In genomic region chr2:91930761-91931291, GRCm38 (mm10) we compare ENCODE assay signal across 9 mouse cellular contexts. TPM values are rescaled to one million over a fixed set of nuclear protein-coding genes. Genes with fewer than 3 reads are reported as not detected.
DNase-seq lines count a peak whose midpoint lies in the region; ATAC-seq lines count a peak whose summit lies in the region.
"Had no signal": no experiment of that assay in that cellular context is flagged by ENCODE, and none has a peak within 500 bp of the region (broad histone marks: within the 10 kb centered on the region; RNA-seq: fewer than 3 reads in every experiment).

No protein-coding gene starts in this region.

- H3K36me3 ChIP-seq in lung, embryonic 16.5 days (ENCODE audit: control insufficient read depth, insufficient read depth, low read length) = peaks cover 2% of the 10 kb centered on the region; the same call in 1 of the 2 replicates
- H3K36me3 ChIP-seq in embryonic facial prominence, embryonic 13.5 days = peaks cover 36% of the 10 kb centered on the region
- peaks cover under 1% of the 10 kb centered on the region for H3K36me3 ChIP-seq in midbrain, embryonic 16.5 days (ENCODE audit: control insufficient read depth, insufficient read depth, low read length)

- DNase-seq in lung, postnatal 14 days = no peak
- DNase-seq in kidney, adult 8-10 months = peak; percentile 55 to 59
- no peak for DNase-seq in spleen, postnatal 14 days (ENCODE audit: low spot score in 2 of 2)
- no peak for DNase-seq in adrenal gland, adult 2 months

- H3K4me3 ChIP-seq in lung, embryonic 16.5 days (ENCODE audit: low read length) = peak overlapping the region; percentile 70
- peak overlapping the region; percentile 86 for H3K4me3 ChIP-seq in embryonic facial prominence, embryonic 13.5 days
- H3K4me3 ChIP-seq in midbrain, embryonic 16.5 days (ENCODE audit: low read depth, low read length) = peak overlapping the region; percentile 50

- H3K4me1 ChIP-seq in lung, embryonic 16.5 days (replicated peaks; ENCODE audit: control insufficient read depth, insufficient read depth, low read length) = peaks cover 28% of the 10 kb centered on the region
- peaks cover 42% of the 10 kb centered on the region for H3K4me1 ChIP-seq in embryonic facial prominence, embryonic 13.5 days
- peaks cover 16% of the 10 kb centered on the region for H3K4me1 ChIP-seq in midbrain, embryonic 16.5 days (ENCODE audit: control insufficient read depth, insufficient read depth, low read length)

- H3K4me2 ChIP-seq in lung, embryonic 16.5 days (ENCODE audit: low read depth, low read length) = peak overlapping the region; percentile 61
- peak overlapping the region; percentile 90 for H3K4me2 ChIP-seq in embryonic facial prominence, embryonic 13.5 days
- peak overlapping the region; percentile 75 for H3K4me2 ChIP-seq in midbrain, embryonic 16.5 days (ENCODE audit: low read length)

- no peaks in the 10 kb centered on the region for H3K9me3 ChIP-seq in lung, embryonic 16.5 days (ENCODE audit: control insufficient read depth, low read length)
- no peaks in the 10 kb centered on the region for H3K9me3 ChIP-seq in embryonic facial prominence, embryonic 13.5 days
- no peaks in the 10 kb centered on the region for H3K9me3 ChIP-seq in midbrain, embryonic 16.5 days (replicated peaks; ENCODE audit: control insufficient read depth, low read length, poor library complexity, severe bottlenecking)

- peak; percentile 1; the same call in 1 of the 2 replicates for ATAC-seq in lung, embryonic 16.5 days (ENCODE audit: low read depth)
- ATAC-seq in embryonic facial prominence, embryonic 13.5 days (ENCODE audit: insufficient number of reproducible peaks, insufficient read depth, low FRiP score, low TSS enrichment, low read depth) = no peak
- 0 out of 2 replicates have a peak, but pooled peaks have one; percentile 23 for ATAC-seq in midbrain, embryonic 16.5 days
- no peak for ATAC-seq in activated CD4-positive, CD25-positive, alpha-beta regulatory T cell, adult 4 months

- WGBS in lung, embryonic 16.5 days = 8% methylated on average over 23 of the region's 23 CpGs
- under 1% methylated on average over 23 of the region's 23 CpGs for WGBS in embryonic facial prominence, embryonic 13.5 days
- 3% methylated on average over 23 of the region's 23 CpGs for WGBS in midbrain, embryonic 16.5 days

- peak overlapping the region; percentile 87 for H3K27ac ChIP-seq in lung, embryonic 16.5 days (ENCODE audit: low read length)
- H3K27ac ChIP-seq in embryonic facial prominence, embryonic 13.5 days = peak overlapping the region; percentile 97
- H3K27ac ChIP-seq in midbrain, embryonic 16.5 days (ENCODE audit: low read length) = peak overlapping the region; percentile 67

- no peaks in the 10 kb centered on the region for H3K27me3 ChIP-seq in lung, embryonic 16.5 days (ENCODE audit: control insufficient read depth, insufficient read depth, low read depth, low read length)
- no peaks in the 10 kb centered on the region for H3K27me3 ChIP-seq in embryonic facial prominence, embryonic 13.5 days
- H3K27me3 ChIP-seq in midbrain, embryonic 16.5 days (ENCODE audit: control insufficient read depth, insufficient read depth, low read depth, low read length) = no peaks in the 10 kb centered on the region; the same call in 1 of the 2 replicates

- H3K9ac ChIP-seq in lung, embryonic 16.5 days (ENCODE audit: low read length) = peak overlapping the region; percentile 88
- H3K9ac ChIP-seq in embryonic facial prominence, embryonic 13.5 days = peak overlapping the region; percentile 97
- H3K9ac ChIP-seq in midbrain, embryonic 16.5 days (ENCODE audit: low read depth, low read length) = peak overlapping the region; percentile 70

RNA-seq across cellular contexts. Expression of gene Mdk, which starts 1.3 kb away (rescaled TPM):
- polyA plus RNA-seq in lung, embryonic 16.5 days (2015; fragmentation: Nextera tagmentation; extraction: Ambion mirVana) = 680 and 776 TPM in 2 replicates
- 1,381 and 1,602 TPM in 2 replicates for polyA plus RNA-seq in embryonic facial prominence, embryonic 13.5 days (2015; fragmentation: Nextera tagmentation; extraction: Ambion mirVana)
- polyA plus RNA-seq in midbrain, embryonic 16.5 days (2015; fragmentation: Nextera tagmentation; extraction: Ambion mirVana) = 98.8 and 113 TPM in 2 replicates
- 1 to 10 TPM; 1.2 to 2.0 TPM for polyA plus RNA-seq in activated CD4-positive, CD25-positive, alpha-beta regulatory T cell, adult 4 months (2017; shearing (Covaris generic))
- 1 to 10 TPM; 6.0 to 8.0 TPM for total RNA-seq in adrenal gland, adult 2 months (2021)
- polyA plus RNA-seq in adrenal gland, adult 2 months (2012; rRNA removed) = 1.3 and 2.1 TPM in 2 replicates

RNA-seq across cellular contexts. Expression of gene Chrm4, which starts 3.8 kb away (rescaled TPM):
- 0.10 TPM in 1 of 2 replicates, not detected in the other for polyA plus RNA-seq in lung, embryonic 16.5 days (2015; fragmentation: Nextera tagmentation; extraction: Ambion mirVana)
- 0.18 and 0.32 TPM in 2 replicates for polyA plus RNA-seq in embryonic facial prominence, embryonic 13.5 days (2015; fragmentation: Nextera tagmentation; extraction: Ambion mirVana)
- 0.33 and 0.34 TPM in 2 replicates for polyA plus RNA-seq in midbrain, embryonic 16.5 days (2015; fragmentation: Nextera tagmentation; extraction: Ambion mirVana)
- polyA plus RNA-seq in activated CD4-positive, CD25-positive, alpha-beta regulatory T cell, adult 4 months (2017; shearing (Covaris generic)) = 1 to 10 TPM in 1 of 2 experiments, under 1 TPM in 1; 0.54 to 1.2 TPM
- 1 to 10 TPM; 2.1 to 3.1 TPM for total RNA-seq in adrenal gland, adult 2 months (2021)
- polyA plus RNA-seq in adrenal gland, adult 2 months (2012; rRNA removed) = 0.28 and 0.49 TPM in 2 replicates

RNA-seq across cellular contexts. Expression of gene Gm9821, which starts 14.7 kb away (rescaled TPM):
- polyA plus RNA-seq in lung, embryonic 16.5 days (2015; fragmentation: Nextera tagmentation; extraction: Ambion mirVana) = 0.33 and 0.88 TPM in 2 replicates
- polyA plus RNA-seq in embryonic facial prominence, embryonic 13.5 days (2015; fragmentation: Nextera tagmentation; extraction: Ambion mirVana) = 0.39 and 0.61 TPM in 2 replicates
- 0.11 TPM in 1 of 2 replicates, not detected in the other for polyA plus RNA-seq in midbrain, embryonic 16.5 days (2015; fragmentation: Nextera tagmentation; extraction: Ambion mirVana)
- 1 to 10 TPM; 1.6 to 2.4 TPM for polyA plus RNA-seq in activated CD4-positive, CD25-positive, alpha-beta regulatory T cell, adult 4 months (2017; shearing (Covaris generic))
- not detected for total RNA-seq in adrenal gland, adult 2 months (2021)
- polyA plus RNA-seq in adrenal gland, adult 2 months (2012; rRNA removed) = not detected in 2 replicates
- total RNA-seq: left cerebral cortex, postnatal 25 days had no signal

RNA-seq across cellular contexts. Expression of gene Dgkz, which starts 44.8 kb away (rescaled TPM):
- 55.9 and 59.7 TPM in 2 replicates for polyA plus RNA-seq in lung, embryonic 16.5 days (2015; fragmentation: Nextera tagmentation; extraction: Ambion mirVana)
- polyA plus RNA-seq in embryonic facial prominence, embryonic 13.5 days (2015; fragmentation: Nextera tagmentation; extraction: Ambion mirVana) = 34.2 and 41.9 TPM in 2 replicates
- polyA plus RNA-seq in midbrain, embryonic 16.5 days (2015; fragmentation: Nextera tagmentation; extraction: Ambion mirVana) = 28.3 and 33.3 TPM in 2 replicates
- 100 to 1,000 TPM in 1 of 2 experiments, 10 to 100 TPM in 1; 98.3 to 132 TPM for polyA plus RNA-seq in activated CD4-positive, CD25-positive, alpha-beta regulatory T cell, adult 4 months (2017; shearing (Covaris generic))
- total RNA-seq in adrenal gland, adult 2 months (2021) = 10 to 100 TPM; 37.8 to 57.6 TPM
- polyA plus RNA-seq in adrenal gland, adult 2 months (2012; rRNA removed) = 108 and 122 TPM in 2 replicates

Comparison
In these comparisons a context has a peak if more than half of its experiments do, and no peak if none do; other contexts are left out.
1. ATAC-seq: peak in lung, embryonic 16.5 days (single experiment) and midbrain, embryonic 16.5 days (single experiment); none in embryonic facial prominence, embryonic 13.5 days (single experiment) and activated CD4-positive, CD25-positive, alpha-beta regulatory T cell, adult 4 months (single experiment).
2. DNase-seq: peak in kidney, adult 8-10 months (2 of 2); none in lung, postnatal 14 days (single experiment), spleen, postnatal 14 days (0 of 2) and adrenal gland, adult 2 months (single experiment).
3. RNA of gene Mdk, which starts 1.3 kb away (polyA plus RNA-seq): 1,381 to 1,602 TPM in embryonic facial prominence, embryonic 13.5 days, 680 to 776 TPM in lung, embryonic 16.5 days and 98.8 to 113 TPM in midbrain, embryonic 16.5 days; 1.2 to 2.0 TPM in activated CD4-positive, CD25-positive, alpha-beta regulatory T cell, adult 4 months and 1.3 to 2.1 TPM in adrenal gland, adult 2 months; every median in the first group is over 10 times any median in the second.
4. Peak in every context shown above with its lines, with median percentiles within 50 percentile points of each other: H3K27ac ChIP-seq, H3K4me2 ChIP-seq, H3K4me3 ChIP-seq and H3K9ac ChIP-seq.